Mouse (Mus musculus): Measurements from ENCODE around the gene 1700020A23Rik. TPM values are rescaled to one million over a fixed set of nuclear protein-coding genes. Genes with fewer than 3 reads are reported as not detected.
A peak's percentile ranks its signal among the peaks of the same experiment; 100 is the strongest.

Gene 1700020A23Rik
- polyA plus RNA-seq, 1 experiment from 2014 or later: not detected

GRCm38 (mm10) chr2:130397186-130397985, 7.7 kb upstream of the 1700020A23Rik start, which contains the start of gene Cpxm1:
TSS of gene Cpxm1 (minus strand) at chr2:130397574.
- H3K79me2 ChIP-seq (ENCODE audit: inconsistent target): no peaks in the 10 kb centered on the region
- no peaks in the 10 kb centered on the region for H3K36me3 ChIP-seq (ENCODE audit: inconsistent target)
- no peak within 1 kb of the TSS for H3K4me3 ChIP-seq (ENCODE audit: inconsistent target)
- WGBS (ENCODE audit: missing documents): 4% methylated on average over 48 of the region's 53 CpGs
- H3K27ac ChIP-seq: no peak within 1 kb of the TSS

GRCm38 (mm10) chr2:130398091-130398490, 7.0 kb upstream of the 1700020A23Rik start:
- H3K79me2 ChIP-seq (ENCODE audit: inconsistent target): no peaks in the 10 kb centered on the region
- H3K4me3 ChIP-seq (ENCODE audit: inconsistent target): no peak overlapping the region
- no peak overlapping the region for H3K27ac ChIP-seq
- WGBS (ENCODE audit: missing documents): 15% methylated on average over 13 of the region's 14 CpGs
- no peaks in the 10 kb centered on the region for H3K36me3 ChIP-seq (ENCODE audit: inconsistent target)

DNA sequence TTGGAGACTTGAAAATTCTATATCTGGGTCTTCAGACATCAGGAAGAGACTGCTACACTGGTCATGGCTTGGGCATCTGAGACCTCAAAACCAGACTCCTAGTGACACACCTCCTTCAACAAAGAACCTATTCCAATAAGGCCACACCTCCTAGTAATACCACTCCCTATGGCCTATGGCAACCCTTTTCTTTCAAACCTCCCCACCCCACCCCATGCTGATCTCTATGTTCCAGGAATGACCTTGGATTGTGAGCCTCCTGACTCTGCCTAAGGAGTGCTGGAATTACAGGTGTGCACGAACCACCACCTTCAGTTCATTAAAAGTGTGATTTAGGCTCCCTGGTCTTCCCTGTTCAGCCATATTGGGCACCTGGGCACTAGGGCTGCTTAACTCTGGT, 5.0 kb upstream of the 1700020A23Rik start:
- WGBS (ENCODE audit: missing documents): 85% methylated on average over 1 of the region's 1 CpGs
- Histone ChIP-seq H3K36me3 (ENCODE audit: inconsistent target) (no peaks in the 10 kb centered on the region), H3K4me3 (ENCODE audit: inconsistent target) (no peak overlapping the region), H3K79me2 (ENCODE audit: inconsistent target) (no peaks in the 10 kb centered on the region), H3K27ac (no peak overlapping the region)

DNA sequence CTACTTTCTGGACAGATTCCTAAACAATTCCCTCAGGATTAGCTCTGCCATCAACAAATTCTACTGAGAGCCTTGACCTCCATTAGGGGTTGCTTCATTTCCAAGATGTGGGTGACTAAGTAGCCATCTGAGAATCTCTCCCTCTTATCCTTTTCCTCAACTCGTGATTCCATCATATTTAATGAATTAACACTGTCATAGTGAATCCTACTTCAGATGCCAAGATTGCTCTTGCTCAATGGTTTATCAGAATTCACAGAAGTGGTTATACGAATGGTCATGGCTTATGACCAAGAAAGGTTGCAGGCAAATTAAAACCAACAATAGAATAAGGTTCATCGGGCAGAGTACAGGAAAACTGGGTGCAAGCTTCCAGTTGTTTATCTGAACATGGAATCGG, 3.2 kb upstream of the 1700020A23Rik start:
- WGBS (ENCODE audit: missing documents): 94% methylated on average over 4 of the region's 4 CpGs
- no peak overlapping the region for H3K27ac ChIP-seq
- H3K36me3 ChIP-seq (ENCODE audit: inconsistent target): no peaks in the 10 kb centered on the region
- no peak overlapping the region for H3K4me3 ChIP-seq (ENCODE audit: inconsistent target)
- no peaks in the 10 kb centered on the region for H3K79me2 ChIP-seq (ENCODE audit: inconsistent target)

- 78% methylated on average over 2 of the region's 2 CpGs for WGBS (ENCODE audit: missing documents)
- no peak within 1 kb of the TSS for H3K27ac ChIP-seq
- H3K4me3 ChIP-seq (ENCODE audit: inconsistent target): no peak within 1 kb of the TSS
- H3K36me3 ChIP-seq (ENCODE audit: inconsistent target): no peaks in the 10 kb centered on the region
- no peaks in the 10 kb centered on the region for H3K79me2 ChIP-seq (ENCODE audit: inconsistent target)
Observed at GRCm38 (mm10) chr2:130406178-130406577, 1.1 kb downstream of the 1700020A23Rik start, which contains the start of gene Tmem239. TSS of gene Tmem239 (plus strand) at chr2:130406478.

- WGBS (ENCODE audit: missing documents): 79% methylated on average over 6 of the region's 6 CpGs
- Histone ChIP-seq H3K27ac (no peak overlapping the region), H3K79me2 (ENCODE audit: inconsistent target) (no peaks in the 10 kb centered on the region), H3K4me3 (ENCODE audit: inconsistent target) (no peak overlapping the region), H3K36me3 (ENCODE audit: inconsistent target) (no peaks in the 10 kb centered on the region)
Observed at GRCm38 (mm10) chr2:130408194-130408593, 3.1 kb downstream of the 1700020A23Rik start.

DNA sequence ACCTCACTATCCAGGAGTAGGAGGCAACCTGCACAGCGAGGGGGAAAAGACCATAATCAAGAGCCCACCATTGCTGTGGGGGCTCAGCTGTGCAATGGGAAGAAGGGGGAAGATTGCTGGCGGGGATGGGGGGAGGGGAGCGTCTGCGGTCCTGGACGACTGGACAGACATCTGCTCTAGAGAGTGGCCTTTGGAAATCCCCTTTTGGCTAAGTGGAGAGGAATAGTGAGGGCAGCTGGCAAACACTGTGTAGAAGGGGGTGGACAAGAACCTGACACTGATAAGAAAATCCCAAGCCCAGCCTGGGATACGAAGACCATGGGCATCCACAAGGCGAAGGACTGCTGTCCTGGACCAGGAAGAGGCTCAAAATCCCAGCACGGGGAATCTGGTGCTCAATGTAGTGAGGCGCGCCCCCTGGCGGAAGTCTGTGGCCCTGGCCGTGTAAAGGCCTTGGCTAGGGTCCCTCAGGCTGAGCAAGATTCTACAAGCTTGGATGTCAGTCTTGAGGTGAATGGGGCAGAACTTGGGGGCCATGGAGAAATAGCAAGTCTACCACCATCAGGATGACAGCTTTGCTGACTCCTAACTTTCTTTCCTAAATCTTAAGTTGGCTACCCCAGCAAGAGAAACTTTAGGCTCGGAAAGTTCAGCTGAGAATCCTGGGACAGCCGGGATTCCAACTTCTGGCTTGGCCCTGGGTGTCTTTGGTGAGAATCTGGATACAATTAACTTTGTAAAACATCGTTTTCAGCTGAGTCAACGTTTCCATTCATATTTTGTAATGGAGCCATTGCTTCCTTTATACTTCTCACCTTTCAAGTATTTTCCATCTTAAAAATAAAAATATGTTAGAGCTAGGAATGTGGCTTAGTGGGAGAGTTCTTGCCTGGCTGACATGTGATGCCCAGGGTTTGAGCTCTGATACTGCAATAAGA, 6.8 kb downstream of the 1700020A23Rik start:
- Histone ChIP-seq H3K79me2 (ENCODE audit: inconsistent target) (no peaks in the 10 kb centered on the region), H3K27ac (no peak overlapping the region), H3K4me3 (ENCODE audit: inconsistent target) (no peak overlapping the region), H3K36me3 (ENCODE audit: inconsistent target) (no peaks in the 10 kb centered on the region)
- 38% methylated on average over 16 of the region's 16 CpGs for WGBS (ENCODE audit: missing documents)

DNA sequence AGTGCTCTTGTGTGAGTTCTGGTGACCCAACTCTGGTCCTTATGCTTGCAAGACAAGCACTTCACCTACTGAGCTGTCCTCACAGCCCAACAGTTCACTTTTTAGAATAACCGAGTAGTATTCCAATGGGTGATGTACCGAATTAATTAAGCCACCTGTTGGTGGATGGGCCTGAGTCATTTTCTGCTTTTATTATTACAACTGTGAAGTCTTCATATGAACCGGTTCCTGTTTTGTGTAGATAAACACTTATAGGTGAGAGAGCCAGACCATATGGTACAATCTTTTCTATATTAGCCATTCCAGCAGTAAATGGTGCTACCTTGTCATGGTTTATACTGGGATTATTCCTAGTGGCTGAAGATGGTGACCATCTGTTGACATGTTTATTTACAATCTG, 7.7 kb downstream of the 1700020A23Rik start:
- H3K79me2 ChIP-seq (ENCODE audit: inconsistent target): no peaks in the 10 kb centered on the region
- 95% methylated on average over 3 of the region's 3 CpGs for WGBS (ENCODE audit: missing documents)
- no peak overlapping the region for H3K27ac ChIP-seq
- H3K4me3 ChIP-seq (ENCODE audit: inconsistent target): no peak overlapping the region
- H3K36me3 ChIP-seq (ENCODE audit: inconsistent target): no peaks in the 10 kb centered on the region

GRCm38 (mm10) chr2:130414094-130414856, 9.2 kb downstream of the 1700020A23Rik start:
- WGBS (ENCODE audit: missing documents): 86% methylated on average over 6 of the region's 6 CpGs
- Histone ChIP-seq H3K79me2 (ENCODE audit: inconsistent target) (no peaks in the 10 kb centered on the region), H3K4me3 (ENCODE audit: inconsistent target) (no peak overlapping the region), H3K36me3 (ENCODE audit: inconsistent target) (peaks cover 6% of the 10 kb centered on the region; the same call in 1 of the 2 replicates), H3K27ac (no peak overlapping the region)

GRCm38 (mm10) chr2:130421781-130422620, 16.9 kb downstream of the 1700020A23Rik start:
- H3K4me3 ChIP-seq (ENCODE audit: inconsistent target): no peak overlapping the region
- 95% methylated on average over 25 of the region's 26 CpGs for WGBS (ENCODE audit: missing documents)
- no peak overlapping the region for H3K27ac ChIP-seq
- H3K79me2 ChIP-seq (ENCODE audit: inconsistent target): peaks cover 29% of the 10 kb centered on the region
- peaks cover 24% of the 10 kb centered on the region; the same call in 1 of the 2 replicates for H3K36me3 ChIP-seq (ENCODE audit: inconsistent target)

DNA sequence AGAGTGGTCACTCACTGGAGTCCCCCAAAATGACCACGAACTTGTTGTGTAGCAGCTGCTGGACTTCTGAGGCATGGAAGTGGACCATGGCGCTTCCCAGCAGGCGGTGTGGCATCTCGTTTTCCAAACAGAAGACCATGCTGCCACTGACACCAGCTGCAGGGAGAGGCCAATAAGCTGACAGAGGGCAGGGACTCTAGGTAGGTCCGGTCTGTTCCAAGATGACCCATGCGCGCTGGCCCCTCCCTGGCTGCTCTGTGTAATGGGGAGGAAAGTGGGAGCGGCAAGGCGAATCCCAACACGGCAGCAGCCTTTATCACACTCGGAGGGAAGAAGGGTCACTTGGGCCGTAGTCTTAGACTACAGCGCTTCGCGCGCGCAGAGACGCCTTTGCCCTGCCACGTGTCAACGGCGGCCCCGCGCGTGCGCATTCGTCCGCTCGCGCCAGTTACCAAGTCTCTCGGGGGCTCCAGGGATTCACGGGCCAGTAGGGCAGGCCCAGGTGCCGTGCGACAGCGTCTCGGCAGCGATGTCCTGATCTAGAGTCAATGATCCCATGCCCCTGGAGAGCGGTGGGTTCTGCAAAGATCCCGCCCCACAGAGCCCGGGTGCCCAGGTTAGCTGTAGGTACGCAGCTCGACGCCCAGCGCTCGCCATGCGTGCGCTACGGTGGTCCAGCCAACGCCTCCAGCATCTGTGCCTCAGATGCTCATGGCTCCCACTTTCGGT, 18.5 kb downstream of the 1700020A23Rik start:
- Histone ChIP-seq H3K36me3 (ENCODE audit: inconsistent target) (peaks cover 24% of the 10 kb centered on the region; the same call in 1 of the 2 replicates), H3K27ac (peak overlapping the region; percentile 79), H3K4me3 (ENCODE audit: inconsistent target) (peak overlapping the region; percentile 62), H3K79me2 (ENCODE audit: inconsistent target) (peaks cover 45% of the 10 kb centered on the region)
- WGBS (ENCODE audit: missing documents): 18% methylated on average over 49 of the region's 49 CpGs

GRCm38 (mm10) chr2:130424126-130424853, 19.2 kb downstream of the 1700020A23Rik start, which contains the start of the genes Vps16 and Pced1a:
TSS of gene Vps16 (plus strand) at chr2:130424339.
TSS of gene Pced1a (minus strand) at chr2:130424701.
- H3K36me3 ChIP-seq (ENCODE audit: inconsistent target): peaks cover 18% of the 10 kb centered on the region; the same call in 1 of the 2 replicates
- peak within 1 kb of the TSS; percentile 62 for H3K4me3 ChIP-seq (ENCODE audit: inconsistent target)
- peak within 1 kb of the TSS; percentile 79 for H3K27ac ChIP-seq
- H3K79me2 ChIP-seq (ENCODE audit: inconsistent target): peaks cover 52% of the 10 kb centered on the region
- under 1% methylated on average over 51 of the region's 58 CpGs for WGBS (ENCODE audit: missing documents)

All from macrophage (primary cell).